In the genomic region with DNA sequence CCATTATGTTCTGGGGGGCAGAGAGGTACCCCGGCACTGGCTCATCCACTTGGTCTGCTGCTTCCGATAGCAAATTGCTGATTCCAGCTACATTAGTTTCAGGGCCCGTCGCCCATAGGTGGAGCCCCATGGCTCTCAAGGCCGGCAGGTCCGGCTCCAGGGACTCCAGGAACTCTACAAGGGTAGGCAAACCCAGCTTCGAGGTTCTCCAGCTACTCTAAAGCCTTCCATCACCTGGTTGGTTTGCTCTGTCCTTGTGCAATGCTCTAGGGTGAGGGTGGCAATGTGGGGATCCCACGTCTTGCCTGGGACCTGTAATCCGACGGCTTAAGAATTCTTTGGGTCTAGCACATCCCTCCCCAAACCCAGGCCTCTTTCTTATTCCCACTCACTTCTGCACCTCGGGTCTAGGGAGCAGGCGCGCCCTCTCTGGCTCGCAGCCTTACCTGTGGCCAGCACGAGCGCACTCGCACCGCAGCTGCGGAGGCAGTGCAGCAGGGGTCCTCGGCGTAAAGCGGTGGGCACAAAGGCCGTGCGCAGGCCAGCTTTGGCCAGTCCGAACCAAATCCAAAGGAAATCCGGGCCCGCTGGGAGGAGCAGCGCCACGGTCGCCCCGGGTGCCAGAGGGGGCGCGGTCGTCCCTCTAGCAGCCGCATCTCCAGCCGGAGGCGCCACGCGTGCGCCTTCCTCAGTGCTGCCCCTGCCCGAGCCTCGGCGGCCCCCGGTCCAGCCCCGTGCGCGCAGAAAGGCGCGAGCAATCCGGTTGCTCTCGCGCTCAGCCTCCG, we compare ENCODE assay signal across 8 mouse cellular contexts. TPM values are rescaled to one million over a fixed set of nuclear protein-coding genes. Genes with fewer than 3 reads are reported as not detected.
DNase-seq lines count a peak whose midpoint lies in the region; ATAC-seq lines count a peak whose summit lies in the region.

No protein-coding gene starts in this region.

- peak overlapping the region; percentile 98 for H3K4me2 ChIP-seq in embryonic facial prominence, embryonic 14.5 days (ENCODE audit: low read depth, low read length)
- H3K4me2 ChIP-seq in limb, embryonic 15.5 days: peak overlapping the region; percentile 93
- peak overlapping the region; percentile 80 for H3K4me2 ChIP-seq in midbrain, embryonic 16.5 days (ENCODE audit: low read length)

- H3K9me3 ChIP-seq in embryonic facial prominence, embryonic 14.5 days (ENCODE audit: control insufficient read depth, low read length): no peaks in the 10 kb centered on the region
- H3K9me3 ChIP-seq in limb, embryonic 15.5 days: no peaks in the 10 kb centered on the region
- no peaks in the 10 kb centered on the region for H3K9me3 ChIP-seq in midbrain, embryonic 16.5 days (replicated peaks; ENCODE audit: control insufficient read depth, low read length, poor library complexity, severe bottlenecking)

- peak overlapping the region; percentile 86 for H3K9ac ChIP-seq in embryonic facial prominence, embryonic 14.5 days (ENCODE audit: low read depth, low read length)
- H3K9ac ChIP-seq in limb, embryonic 15.5 days: peak overlapping the region; percentile 76
- peak overlapping the region; percentile 98 for H3K9ac ChIP-seq in midbrain, embryonic 16.5 days (ENCODE audit: low read depth, low read length)

- peak overlapping the region; percentile 92 for H3K27ac ChIP-seq in embryonic facial prominence, embryonic 14.5 days (replicated peaks; ENCODE audit: low read depth, low read length)
- H3K27ac ChIP-seq in limb, embryonic 15.5 days: peak overlapping the region; percentile 97
- H3K27ac ChIP-seq in midbrain, embryonic 16.5 days (ENCODE audit: low read length): peak overlapping the region; percentile 98

- intact Hi-C loops in gastrocnemius, postnatal 36 days (cut with DNase I): no loop called here
- intact Hi-C loops in heart, postnatal 25 days (cut with DNase I): no loop called here

- WGBS in embryonic facial prominence, embryonic 14.5 days: 3% methylated on average over 47 of the region's 53 CpGs
- 3% methylated on average over 53 of the region's 53 CpGs for WGBS in limb, embryonic 15.5 days
- WGBS in midbrain, embryonic 16.5 days: 3% methylated on average over 51 of the region's 53 CpGs

- peak overlapping the region; percentile 77 for H3K4me3 ChIP-seq in embryonic facial prominence, embryonic 14.5 days (ENCODE audit: low read depth, low read length)
- H3K4me3 ChIP-seq in limb, embryonic 15.5 days: peak overlapping the region; percentile 76
- peak overlapping the region; percentile 77 for H3K4me3 ChIP-seq in midbrain, embryonic 16.5 days (ENCODE audit: low read depth, low read length)

- peak; percentile 75 for ATAC-seq in embryonic facial prominence, embryonic 14.5 days (ENCODE audit: low read depth)
- ATAC-seq in limb, embryonic 15.5 days (ENCODE audit: insufficient number of reproducible peaks, low FRiP score, low TSS enrichment, low read depth): peak; percentile 55
- ATAC-seq in midbrain, embryonic 16.5 days: peak; percentile 81
- ATAC-seq in inflammation-experienced regulatory T-cells, adult 6 months: no peak

- no peaks in the 10 kb centered on the region for H3K27me3 ChIP-seq in embryonic facial prominence, embryonic 14.5 days (replicated peaks; ENCODE audit: control insufficient read depth, insufficient read depth, low read length)
- no peaks in the 10 kb centered on the region for H3K27me3 ChIP-seq in limb, embryonic 15.5 days
- no peaks in the 10 kb centered on the region for H3K27me3 ChIP-seq in midbrain, embryonic 16.5 days (ENCODE audit: control insufficient read depth, insufficient read depth, low read depth, low read length)

- H3K4me1 ChIP-seq in embryonic facial prominence, embryonic 14.5 days (ENCODE audit: control insufficient read depth, insufficient read depth, low read length): peaks cover 35% of the 10 kb centered on the region
- peaks cover 46% of the 10 kb centered on the region for H3K4me1 ChIP-seq in limb, embryonic 15.5 days
- peaks cover 34% of the 10 kb centered on the region for H3K4me1 ChIP-seq in midbrain, embryonic 16.5 days (ENCODE audit: control insufficient read depth, insufficient read depth, low read length)

- peaks cover 59% of the 10 kb centered on the region for H3K36me3 ChIP-seq in embryonic facial prominence, embryonic 14.5 days (ENCODE audit: control insufficient read depth, insufficient read depth, low read length)
- H3K36me3 ChIP-seq in limb, embryonic 15.5 days: peaks cover 40% of the 10 kb centered on the region
- peaks cover 36% of the 10 kb centered on the region for H3K36me3 ChIP-seq in midbrain, embryonic 16.5 days (ENCODE audit: control insufficient read depth, insufficient read depth, low read length)

- peak; percentile 63 for DNase-seq in gastrocnemius, postnatal 10 days
- DNase-seq in gastrocnemius, postnatal 36 days: no peak
- DNase-seq in Muller cell, postnatal 12 days (ENCODE audit: inconsistent ontology term): peak; percentile 55
- DNase-seq in embryonic facial prominence, embryonic 14.5 days (ENCODE audit: low spot score): peak; percentile 70
- DNase-seq in heart, postnatal 25 days (ENCODE audit: low spot score): peak; percentile 10

RNA-seq across cellular contexts. Expression of gene Slc27a3, which starts 0.8 kb away (rescaled TPM):
- total RNA-seq in gastrocnemius, postnatal 10 days (2021): 1 to 10 TPM; 2.1 to 3.4 TPM
- under 1 TPM; 0.59 to 0.91 TPM for total RNA-seq in gastrocnemius, postnatal 36 days (2021)
- polyA plus RNA-seq in embryonic facial prominence, embryonic 14.5 days (2014; fragmentation: Nextera tagmentation; extraction: Ambion mirVana): 24.3 and 26.2 TPM in 2 replicates
- total RNA-seq in heart, postnatal 25 days (2021): 1 to 10 TPM in 1 of 2 experiments, under 1 TPM in 1; 0.78 to 1.4 TPM
- polyA plus RNA-seq in limb, embryonic 15.5 days (2015; fragmentation: Nextera tagmentation; extraction: Ambion mirVana): 36.2 and 37.0 TPM in 2 replicates
- polyA plus RNA-seq in midbrain, embryonic 16.5 days (2015; fragmentation: Nextera tagmentation; extraction: Ambion mirVana): 30.7 and 33.8 TPM in 2 replicates
- polyA plus RNA-seq in inflammation-experienced regulatory T-cells, adult 6 months (2017; shearing (Covaris generic)): under 1 TPM in 1 of 3 experiments, not detected in 2; 0.31 TPM

RNA-seq across cellular contexts. Expression of gene Ints3, which starts 44.5 kb away (rescaled TPM):
- total RNA-seq in gastrocnemius, postnatal 10 days (2021): 10 to 100 TPM; 18.4 to 24.3 TPM
- total RNA-seq in gastrocnemius, postnatal 36 days (2021): 10 to 100 TPM; 14.3 to 15.0 TPM
- 26.0 and 31.8 TPM in 2 replicates for polyA plus RNA-seq in embryonic facial prominence, embryonic 14.5 days (2014; fragmentation: Nextera tagmentation; extraction: Ambion mirVana)
- total RNA-seq in heart, postnatal 25 days (2021): 10 to 100 TPM; 25.2 to 26.9 TPM
- polyA plus RNA-seq in limb, embryonic 15.5 days (2015; fragmentation: Nextera tagmentation; extraction: Ambion mirVana): 25.6 and 28.0 TPM in 2 replicates
- polyA plus RNA-seq in midbrain, embryonic 16.5 days (2015; fragmentation: Nextera tagmentation; extraction: Ambion mirVana): 30.8 and 31.7 TPM in 2 replicates
- 10 to 100 TPM; 15.6 to 18.0 (median 17.6) TPM for polyA plus RNA-seq in inflammation-experienced regulatory T-cells, adult 6 months (2017; shearing (Covaris generic))

Comparison
In these comparisons a context has a peak if more than half of its experiments do, and no peak if none do; other contexts are left out.
1. DNase-seq: peak in gastrocnemius, postnatal 10 days (single experiment), Muller cell, postnatal 12 days (single experiment), embryonic facial prominence, embryonic 14.5 days (single experiment) and heart, postnatal 25 days (single experiment); none in gastrocnemius, postnatal 36 days (0 of 2).
2. RNA of gene Slc27a3, which starts 0.8 kb away (polyA plus RNA-seq): 36.2 to 37.0 TPM in limb, embryonic 15.5 days, 30.7 to 33.8 TPM in midbrain, embryonic 16.5 days and 24.3 to 26.2 TPM in embryonic facial prominence, embryonic 14.5 days; 0.31 TPM in inflammation-experienced regulatory T-cells, adult 6 months; every median in the first group is over 10 times any median in the second.
3. Peak in every context shown above with its lines, with median percentiles within 50 percentile points of each other: H3K27ac ChIP-seq, H3K4me2 ChIP-seq, H3K4me3 ChIP-seq and H3K9ac ChIP-seq.